Mouse (Mus musculus) adrenal gland, adult 2 months (tissue): Measurements from ENCODE around the gene Il2rg. TPM values are rescaled to one million over a fixed set of nuclear protein-coding genes. Genes with fewer than 3 reads are reported as not detected.

ENCODE experiments used
- DNase-seq: peaks from one replicate; pipeline ENCODE4 v3.0.0; 2021
- long read RNA-seq: library from polyadenylated mRNA; stranded (forward); transcript quantifications from one replicate; pipeline ENCODE4 v2.0.0, GENCODE M21; 2021
- polyA plus RNA-seq: library from polyadenylated mRNA; depleted of rRNA; stranded (reverse); fragments of >200 nt; gene quantifications from 2 replicates; pipeline ENCODE4 v1.2.3, GENCODE M21; 2012; rRNA removed
- total RNA-seq, 2 experiments: library from RNA; stranded (reverse); gene quantifications; 2 replicates each; pipeline ENCODE4 v1.2.3; 2021

Il2rg gene
- total RNA-seq (1 to 10 TPM; 5.9 to 8.4 TPM), polyA plus RNA-seq (3.7 TPM in 2 replicates)
- long read RNA-seq, partial matches to known transcripts = 0 of 2 reads
- long read RNA-seq, other reads (novel, unspliced or antisense) = 1 of 2 reads

GRCm38 (mm10) chrX:101268025-101268754 is at the start of gene Il2rg:
Gene Il2rg (minus strand): TSS chrX:101268255.
- DNase-seq = no peak

- no peak for DNase-seq
Measured at GRCm38 (mm10) chrX:101313625-101314359, 45.7 kb upstream of the Il2rg start.

DNA sequence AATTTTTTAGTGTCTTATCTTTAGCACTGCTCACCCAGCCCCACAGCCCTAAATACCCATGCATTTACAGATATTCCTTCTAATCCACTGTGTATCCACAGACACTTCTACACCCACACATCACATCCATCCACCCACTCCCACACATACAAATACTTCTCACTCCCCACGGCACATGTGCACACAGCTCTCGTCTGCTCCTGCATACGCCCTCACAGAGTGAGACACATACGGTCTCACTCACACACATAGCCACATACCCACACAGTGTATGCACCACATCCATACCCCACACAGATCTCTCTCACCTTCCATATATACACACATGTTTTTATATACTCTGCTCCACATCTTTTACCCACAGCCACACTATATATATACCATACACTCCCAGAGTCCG is 41.2 kb upstream of the Il2rg start:
- DNase-seq = no peak

DNA sequence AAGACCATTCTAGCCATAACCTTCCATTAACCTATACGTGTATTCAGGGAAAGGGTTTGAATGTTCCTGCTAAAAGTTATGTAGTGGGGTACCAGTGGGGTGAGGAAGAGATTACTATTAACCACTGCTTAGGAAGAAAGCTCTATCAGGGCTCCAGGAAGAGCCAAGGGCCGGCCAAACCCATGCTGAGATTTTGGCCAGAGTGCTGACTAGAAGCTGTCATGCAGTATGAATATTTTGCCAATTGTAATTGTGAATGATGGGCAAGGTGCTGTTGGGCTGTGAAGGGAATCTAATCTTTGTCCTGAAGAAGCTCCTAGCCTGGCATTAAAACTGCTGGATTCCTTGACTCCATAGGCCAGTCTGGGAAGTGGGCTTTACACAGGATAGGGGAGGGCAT is 36.6 kb upstream of the Il2rg start:
- DNase-seq = no peak

DNA sequence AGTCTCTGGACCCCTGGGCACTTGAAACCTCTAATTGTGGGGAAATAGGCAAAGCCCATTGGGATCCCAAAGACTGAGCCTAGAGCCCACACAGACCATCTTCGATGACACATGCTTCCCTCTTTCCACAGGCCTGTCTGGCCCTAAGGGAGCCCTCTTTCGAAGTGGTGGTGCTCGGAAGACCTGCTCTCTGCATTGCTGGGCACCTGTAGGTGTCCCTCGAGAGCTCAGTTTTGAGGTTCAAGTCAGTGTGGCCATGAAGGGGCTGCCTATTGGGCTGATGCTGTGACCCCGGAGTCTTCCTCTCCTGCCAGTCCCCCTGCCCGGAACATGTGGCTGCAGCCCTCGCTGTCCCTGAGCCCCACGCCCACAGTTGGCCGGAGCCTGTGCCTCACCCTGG is 33.6 kb upstream of the Il2rg start:
- no peak for DNase-seq

DNA sequence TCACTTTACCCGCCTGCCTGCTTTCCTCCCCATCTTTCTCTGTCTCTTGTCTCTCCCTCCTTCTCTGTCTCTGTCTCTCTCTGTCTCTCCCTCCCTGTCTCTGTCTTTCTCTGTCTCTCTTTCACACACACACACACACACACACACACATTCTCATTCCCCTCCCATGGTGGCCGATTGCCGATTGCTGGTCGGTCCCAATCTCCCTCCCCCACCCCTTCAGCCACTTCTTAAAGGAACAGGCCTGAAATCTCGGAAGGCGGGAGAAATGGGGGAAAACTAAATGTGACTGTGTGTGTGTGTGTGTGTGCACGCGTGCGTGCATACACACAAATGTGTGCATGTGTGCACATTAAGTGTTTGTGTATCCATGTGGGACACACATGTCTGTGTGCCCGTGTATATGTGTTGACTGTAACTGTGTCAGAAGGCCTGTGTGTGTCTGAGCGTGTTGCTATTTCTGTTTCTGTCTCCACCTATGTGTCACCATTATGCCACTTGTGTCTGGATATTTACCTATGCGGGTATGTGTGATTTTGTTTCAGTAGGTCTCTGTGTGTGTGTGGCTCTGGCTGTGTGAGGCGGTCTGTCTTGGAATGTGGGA is 32.5 kb upstream of the Il2rg start:
- no peak for DNase-seq

- DNase-seq = no peak
Measured at GRCm38 (mm10) chrX:101299473-101300426, 31.7 kb upstream of the Il2rg start.

- DNase-seq = peak; percentile 24
Measured at GRCm38 (mm10) chrX:101299055-101299454, 31.0 kb upstream of the Il2rg start, which contains the start of gene Nlgn3. Gene Nlgn3 (plus strand): TSS chrX:101299168.

- no peak for DNase-seq
Measured at GRCm38 (mm10) chrX:101290111-101290510, 22.1 kb upstream of the Il2rg start.

GRCm38 (mm10) chrX:101289037-101289436 is 21.0 kb upstream of the Il2rg start:
- no peak for DNase-seq

GRCm38 (mm10) chrX:101288432-101288831 is 20.4 kb upstream of the Il2rg start:
- no peak for DNase-seq

DNA sequence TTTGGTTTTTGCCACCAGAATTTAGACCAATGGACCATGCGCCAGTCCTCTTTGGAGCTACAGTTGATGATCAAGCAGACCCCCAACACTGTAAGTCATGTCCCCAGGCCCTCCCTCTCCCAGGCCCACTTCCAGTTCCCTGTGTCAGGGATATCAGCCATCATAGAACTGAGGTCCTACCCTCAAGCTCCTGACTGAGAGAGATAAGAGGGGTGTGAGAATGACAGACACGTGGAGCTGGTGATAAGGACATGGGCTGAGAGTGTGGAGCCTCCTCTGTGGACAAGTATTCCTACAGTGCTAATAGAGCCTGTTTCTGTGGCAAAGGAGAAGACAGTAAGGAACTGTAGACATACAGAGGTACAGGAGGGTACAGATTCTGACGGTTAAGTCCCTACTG is 19.5 kb upstream of the Il2rg start:
- no peak for DNase-seq

- DNase-seq = no peak
Measured at GRCm38 (mm10) chrX:101285953-101286670, 18.1 kb upstream of the Il2rg start.

- DNase-seq = peak; percentile 63
Measured at GRCm38 (mm10) chrX:101285534-101285933, 17.5 kb upstream of the Il2rg start.

- no peak for DNase-seq
Measured at GRCm38 (mm10) chrX:101282813-101283212, 14.8 kb upstream of the Il2rg start.

GRCm38 (mm10) chrX:101273875-101274738 is 6.1 kb upstream of the Il2rg start, which contains the start of gene Med12:
Gene Med12 (plus strand): TSS chrX:101274030.
- peak; percentile 96 for DNase-seq

- DNase-seq = no peak
Measured at GRCm38 (mm10) chrX:101273410-101273809, 5.4 kb upstream of the Il2rg start.

- no peak for DNase-seq
Measured at GRCm38 (mm10) chrX:101268755-101269124, 685 bp upstream of the Il2rg start, which contains the start of gene Gm20489. Gene Gm20489 (minus strand): TSS chrX:101269023.

DNA sequence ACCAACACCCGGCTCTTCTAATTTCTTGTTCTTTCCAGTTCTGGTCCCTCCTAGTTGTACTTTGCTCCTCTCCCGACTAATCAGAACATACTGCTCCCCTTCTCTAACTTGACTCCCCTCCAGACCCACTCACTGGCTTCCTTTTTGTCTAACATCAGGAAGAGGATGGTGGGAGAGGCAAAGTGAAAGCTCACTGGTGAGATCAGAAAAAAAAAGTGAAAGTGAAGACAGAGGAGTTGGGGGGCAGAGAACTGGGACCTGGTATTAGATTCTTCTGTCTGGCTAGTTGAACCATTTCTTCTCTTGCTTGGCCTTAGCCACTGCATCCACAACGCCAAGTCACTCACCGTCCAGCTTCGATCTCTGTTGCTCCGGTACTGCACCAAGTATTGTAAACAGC is 1.4 kb downstream of the Il2rg start:
- no peak for DNase-seq

DNA sequence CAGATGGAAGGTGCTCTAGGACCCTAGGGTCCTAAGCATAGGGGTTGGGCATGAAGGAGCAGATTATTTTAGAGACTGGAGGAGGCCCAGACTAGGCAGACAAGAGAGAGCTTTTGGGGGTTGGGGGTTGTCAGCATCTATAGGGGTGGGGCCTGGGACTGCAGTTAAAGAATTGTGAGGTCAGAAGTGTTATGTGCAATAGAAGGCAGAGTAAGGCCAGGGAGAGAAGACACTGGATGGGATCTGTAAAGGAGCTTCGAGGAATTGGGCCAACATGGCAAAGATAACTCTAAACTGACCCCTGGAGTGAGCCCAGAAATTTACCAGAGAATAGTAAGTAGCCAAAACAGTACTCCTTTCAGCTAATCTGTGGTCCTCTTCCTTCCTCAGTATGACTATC is 4.2 kb downstream of the Il2rg start, which contains the start of gene Gm614:
TSS of gene Gm614 (minus strand) at position 101 of the 400 bp plus-strand sequence.
- no peak for DNase-seq
